Mouse (Mus musculus) small intestine, adult 2 months (tissue): Measurements from ENCODE around the gene Fam136a.

Source experiments
- CTCF ChIP-seq: fragments of 200-500 bp; IDR thresholded peaks from 2 replicates; pipeline ENCODE4 v1.5.1; 2012; ENCODE audit warnings: low read depth, mild to moderate bottlenecking, control low read depth, inconsistent platforms, low read length, moderate library complexity, mixed read lengths; ENCODE audit not compliant: insufficient replicate concordance, insufficient read length; ENCODE audit errors: extremely low read depth
- POLR2A ChIP-seq: fragments of 200-500 bp; IDR thresholded peaks from 2 replicates; pipeline ENCODE4 v1.6.1; 2012; ENCODE audit warnings: low read depth, mild to moderate bottlenecking, control low read depth, inconsistent platforms, low read length, moderate library complexity

DNA sequence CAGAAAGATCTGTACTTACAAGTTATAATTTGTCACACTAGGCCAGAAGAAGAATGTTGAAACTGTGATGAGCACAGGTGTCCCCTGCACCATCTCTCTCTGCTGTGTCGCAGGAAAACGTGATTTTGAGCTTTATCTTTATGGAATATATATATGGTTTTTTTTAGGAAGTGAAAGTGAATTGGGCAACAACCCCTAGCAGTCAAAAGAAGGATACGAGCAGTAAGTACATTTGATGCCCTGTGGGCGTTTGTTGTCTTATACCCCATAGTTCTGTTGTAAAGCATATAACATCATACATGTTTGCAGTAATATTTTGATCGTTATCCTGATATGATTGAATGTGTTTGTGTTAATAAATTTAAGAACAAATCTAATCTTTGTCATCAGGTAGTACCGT is 53.3 kb downstream of the Fam136a start:
- TF ChIP-seq CTCF (no peak), POLR2A (no peak)
